Mouse (Mus musculus) liver, embryonic 14.5 days (tissue): ENCODE data around the gene Trim47. TPM values are rescaled to one million over a fixed set of nuclear protein-coding genes. Genes with fewer than 3 reads are reported as not detected.
A peak's percentile ranks its signal among the peaks of the same experiment; 100 is the strongest.

Experiments used
- ATAC-seq: fragments of 200-750 bp; cut with Nextera tagmentation; 2 replicates; pipeline ENCODE4 v1.8.0; 2017; ENCODE audit warnings: moderate number of reproducible peaks, mild to moderate bottlenecking, moderate library complexity; ENCODE audit not compliant: insufficient read depth
- DNase-seq, 3 experiments: peaks; one replicate each; pipeline ENCODE4 v3.0.0-alpha.2; 2012 to 2013; ENCODE audit warnings: low read depth in 3 of 3, low spot score in 3 of 3
- H3K27ac ChIP-seq: fragments of 300-500 bp; sonication (generic); 2 replicates; pipeline ENCODE4 v1.5.1; 2014; ENCODE audit warnings: moderate library complexity, mild to moderate bottlenecking, control low read depth, inconsistent platforms
- H3K27me3 ChIP-seq: fragments of 300-500 bp; sonication (generic); 2 replicates; pipeline ENCODE4 v1.6.1; 2014; ENCODE audit warnings: mild to moderate bottlenecking, low read length, moderate library complexity; ENCODE audit not compliant: control insufficient read depth, insufficient read depth
- H3K36me3 ChIP-seq: fragments of 300-500 bp; sonication (generic); replicated peaks from 2 replicates; pipeline ENCODE4 v1.6.1; 2014; ENCODE audit warnings: low read depth; ENCODE audit not compliant: control insufficient read depth, insufficient read depth
- H3K4me1 ChIP-seq, 2 experiments: fragments of 200-500 bp in 1 of 2; fragments of 300-500 bp in 1 of 2; sonication (generic) in 1 of 2; replicated peaks; 2 replicates each; pipeline ENCODE4 v1.6.1; 2012 to 2014; ENCODE audit warnings: antibody characterized with exemption in 1 of 2, inconsistent platforms in 1 of 2, low read length in 1 of 2; ENCODE audit not compliant: control insufficient read depth in 2 of 2, insufficient read depth in 2 of 2
- H3K4me2 ChIP-seq: fragments of 300-500 bp; sonication (generic); 2 replicates; pipeline ENCODE4 v1.6.1; 2014; ENCODE audit warnings: low read depth, mild to moderate bottlenecking, control low read depth, moderate library complexity
- H3K4me3 ChIP-seq, 2 experiments: fragments of 200-500 bp in 1 of 2; fragments of 300-500 bp in 1 of 2; sonication (generic) in 1 of 2; 2 replicates each; pipeline ENCODE4 v1.5.1; 2012 to 2014; ENCODE audit warnings: low read depth in 2 of 2, low read length in 2 of 2, mild to moderate bottlenecking in 2 of 2, control low read depth in 1 of 2, inconsistent platforms in 1 of 2, moderate library complexity in 1 of 2; ENCODE audit not compliant: insufficient read depth in 1 of 2
- H3K9ac ChIP-seq: fragments of 300-500 bp; sonication (generic); replicated peaks from 2 replicates; pipeline ENCODE4 v1.6.1; 2014; ENCODE audit warnings: mild to moderate bottlenecking, control low read depth, moderate library complexity
- H3K9me3 ChIP-seq: fragments of 300-500 bp; sonication (generic); 2 replicates; pipeline ENCODE4 v1.6.1; 2016; ENCODE audit warnings: low read length, mixed read lengths; ENCODE audit not compliant: control insufficient read depth
- CTCF ChIP-seq: IDR thresholded peaks from 2 replicates; pipeline ENCODE4 v1.5.1; 2016; ENCODE audit warnings: antibody characterized with exemption, low read depth, control low read depth
- EP300 ChIP-seq: IDR thresholded peaks from 2 replicates; pipeline ENCODE4 v1.6.1; 2016; ENCODE audit warnings: antibody characterized with exemption, low read depth
- WGBS: fragments of 180-500 bp; shearing (Covaris S2); extraction: QIAGEN DNeasy Blood & Tissue Kit; methylation state at CpG from one replicate; pipeline ENCODE4 v1.1.7; 2014; ENCODE audit not compliant: insufficient replicate concordance; 5-methylcytosine and 5-hydroxymethylcytosine counted together
- polyA plus RNA-seq, 2 experiments: library from polyadenylated mRNA; depleted of rRNA in 1 of 2; stranded (reverse) in 1 of 2; unstranded in 1 of 2; fragments of >200 nt; fragmentation: Nextera tagmentation in 1 of 2; extraction: Ambion mirVana in 1 of 2; gene quantifications; 2 replicates each; pipeline versions ENCODE4 v1.2.1 to v1.2.3; 2012 to 2014

Gene Trim47
- polyA plus RNA-seq, 2 experiments, result 1.8 to 2.2 TPM

GRCm38 (mm10) chr11:116108464-116109137, 18.4 kb downstream of the Trim47 start:
- Histone ChIP-seq H3K36me3 (no peaks in the 10 kb centered on the region), H3K4me2 (peak overlapping the region; percentile 56), H3K4me3 (peak overlapping the region in 1 of 2 experiments; percentile 25; a peak in 1 of 4 replicates), H3K9ac (no peak overlapping the region), H3K4me1 (peaks cover 2 to 15% of the 10 kb centered on the region in 2 experiments; a peak in 3 of 4 replicates), H3K27me3 (peaks cover 38% of the 10 kb centered on the region), H3K27ac (no peak overlapping the region), H3K9me3 (no peaks in the 10 kb centered on the region)
- ATAC-seq (no peak), DNase-seq (no peak)
- TF ChIP-seq CTCF, result no peak
- TF ChIP-seq EP300, result no peak
- WGBS, result 22% methylated on average over 23 of the region's 23 CpGs

DNA sequence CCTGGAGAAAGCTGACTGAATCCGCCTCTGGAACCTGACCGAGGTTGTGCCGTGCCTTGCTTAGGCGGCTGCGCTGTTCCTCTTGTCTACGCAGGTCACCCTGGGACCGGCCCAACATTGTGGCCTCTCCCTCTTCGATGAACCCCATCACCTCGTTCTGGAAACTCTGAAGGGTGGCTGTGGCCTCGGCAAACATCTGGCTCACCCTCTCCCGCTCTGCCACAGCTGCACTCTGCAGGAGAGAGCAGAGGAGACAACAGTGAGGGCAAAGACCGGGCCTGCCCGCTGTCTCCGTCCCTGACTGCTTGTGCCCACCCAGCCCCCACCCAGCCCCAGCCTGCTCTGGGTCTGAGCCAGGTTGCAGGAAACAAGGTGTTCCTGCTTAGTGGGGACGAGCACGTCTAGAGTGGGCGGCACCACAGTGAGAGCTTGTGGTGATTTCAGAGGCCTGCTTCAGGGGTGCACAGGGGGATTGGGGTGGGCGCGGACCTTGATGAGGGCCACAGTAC, 19.2 kb downstream of the Trim47 start:
- DNase-seq (no peak), ATAC-seq (no peak)
- Histone ChIP-seq H3K36me3 (no peaks in the 10 kb centered on the region), H3K4me1 (peaks cover 2 to 17% of the 10 kb centered on the region in 2 experiments; a peak in 3 of 4 replicates), H3K27me3 (peaks cover 38% of the 10 kb centered on the region), H3K4me2 (peak overlapping the region; percentile 56; the same call in 1 of the 2 replicates), H3K27ac (no peak overlapping the region), H3K4me3 (no peak overlapping the region), H3K9me3 (no peaks in the 10 kb centered on the region), H3K9ac (no peak overlapping the region)
- TF ChIP-seq CTCF, result no peak
- no peak for TF ChIP-seq EP300
- 62% methylated on average over 19 of the region's 19 CpGs for WGBS

- DNase-seq (no peak), ATAC-seq (no peak)
- Histone ChIP-seq H3K27ac (no peak overlapping the region), H3K9ac (no peak overlapping the region), H3K9me3 (no peaks in the 10 kb centered on the region), H3K4me3 (no peak overlapping the region), H3K4me2 (no peak overlapping the region), H3K27me3 (peaks cover 38% of the 10 kb centered on the region), H3K4me1 (peaks cover 5 to 20% of the 10 kb centered on the region in 2 experiments), H3K36me3 (no peaks in the 10 kb centered on the region)
- TF ChIP-seq EP300 (no peak), CTCF (peak; percentile 42)
- WGBS, result 37% methylated on average over 14 of the region's 14 CpGs
Observed at GRCm38 (mm10) chr11:116106963-116107776, 19.8 kb downstream of the Trim47 start.

GRCm38 (mm10) chr11:116106154-116106962, 20.7 kb downstream of the Trim47 start:
- H3K4me2 ChIP-seq, result peak overlapping the region; percentile 35
- 33% methylated on average over 32 of the region's 32 CpGs for WGBS
- H3K4me1 ChIP-seq, result peaks cover 6 to 27% of the 10 kb centered on the region in 2 experiments
- H3K36me3 ChIP-seq, result no peaks in the 10 kb centered on the region
- no peak for DNase-seq
- H3K9ac ChIP-seq, result no peak overlapping the region
- H3K4me3 ChIP-seq, result no peak overlapping the region
- ATAC-seq, result no peak
- TF ChIP-seq CTCF (no peak), EP300 (no peak)
- peaks cover 38% of the 10 kb centered on the region for H3K27me3 ChIP-seq
- H3K27ac ChIP-seq, result no peak overlapping the region
- no peaks in the 10 kb centered on the region for H3K9me3 ChIP-seq
